Mouse (Mus musculus): Measurements from ENCODE around the gene Foxp4. TPM values are rescaled to one million over a fixed set of nuclear protein-coding genes. Genes with fewer than 3 reads are reported as not detected.
A peak's percentile ranks its signal among the peaks of the same experiment; 100 is the strongest.

Gene Foxp4
- polyA plus RNA-seq, 1 experiment from 2014 or later, result 43.3 TPM

DNA sequence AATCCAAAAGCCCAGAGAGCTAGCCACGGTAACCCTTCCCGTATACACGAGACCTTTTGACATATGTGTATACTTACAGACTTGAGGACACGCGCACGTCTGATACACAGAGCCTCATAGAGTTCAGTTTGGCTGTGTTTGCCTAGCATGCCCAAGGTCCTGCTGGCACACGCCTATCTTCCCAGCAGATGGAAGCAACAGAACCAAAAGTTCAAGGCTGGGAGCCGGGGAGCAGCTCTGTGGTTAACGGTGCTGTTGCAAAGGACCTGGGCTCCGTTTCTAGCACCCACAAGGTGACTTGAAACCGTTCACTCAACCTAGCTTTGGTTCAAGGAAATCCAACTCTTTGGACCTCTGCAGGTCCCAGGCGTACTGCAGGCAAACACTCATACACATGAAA, 25.0 kb upstream of the Foxp4 start:
- Histone ChIP-seq H3K27me3 (replicated peaks) (0 out of 2 replicates have a peak, but pooled peaks cover 2% of the 10 kb centered on the region), H3K36me3 (replicated peaks) (no peaks in the 10 kb centered on the region), H3K27ac (no peak overlapping the region), H3K4me3 (no peak overlapping the region), H3K4me1 (peaks cover 35% of the 10 kb centered on the region), H3K9ac (no peak overlapping the region), H3K4me2 (no peak overlapping the region), H3K9me3 (no peaks in the 10 kb centered on the region)
- WGBS, result 95% methylated on average over 12 of the region's 12 CpGs
- no peak for ATAC-seq (replicated peaks)

DNA sequence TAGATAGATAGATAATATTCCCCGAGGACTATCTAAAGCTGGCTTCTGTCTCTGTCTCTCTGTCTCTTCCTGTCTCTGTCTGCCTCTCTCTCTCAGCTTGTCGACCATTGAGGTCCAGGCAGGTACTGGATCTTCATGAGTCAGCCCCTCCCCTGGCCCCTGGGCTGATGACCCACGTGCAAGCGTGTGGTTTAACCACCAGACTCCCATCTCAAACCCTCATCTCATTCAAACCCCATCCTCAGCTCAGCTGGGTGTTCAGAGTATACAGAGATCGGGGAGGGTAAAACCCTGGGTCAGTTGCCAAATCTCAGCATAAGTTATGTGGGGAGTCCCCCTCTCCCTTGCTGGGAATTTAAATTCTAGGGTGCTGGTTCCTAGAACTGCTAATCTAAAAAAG, 24.3 kb upstream of the Foxp4 start:
- Histone ChIP-seq H3K4me1 (peaks cover 35% of the 10 kb centered on the region), H3K4me2 (no peak overlapping the region), H3K9ac (no peak overlapping the region), H3K4me3 (no peak overlapping the region), H3K9me3 (no peaks in the 10 kb centered on the region), H3K36me3 (replicated peaks) (no peaks in the 10 kb centered on the region), H3K27ac (no peak overlapping the region), H3K27me3 (replicated peaks) (0 out of 2 replicates have a peak, but pooled peaks cover 2% of the 10 kb centered on the region)
- ATAC-seq (replicated peaks), result no peak
- 81% methylated on average over 5 of the region's 5 CpGs for WGBS

DNA sequence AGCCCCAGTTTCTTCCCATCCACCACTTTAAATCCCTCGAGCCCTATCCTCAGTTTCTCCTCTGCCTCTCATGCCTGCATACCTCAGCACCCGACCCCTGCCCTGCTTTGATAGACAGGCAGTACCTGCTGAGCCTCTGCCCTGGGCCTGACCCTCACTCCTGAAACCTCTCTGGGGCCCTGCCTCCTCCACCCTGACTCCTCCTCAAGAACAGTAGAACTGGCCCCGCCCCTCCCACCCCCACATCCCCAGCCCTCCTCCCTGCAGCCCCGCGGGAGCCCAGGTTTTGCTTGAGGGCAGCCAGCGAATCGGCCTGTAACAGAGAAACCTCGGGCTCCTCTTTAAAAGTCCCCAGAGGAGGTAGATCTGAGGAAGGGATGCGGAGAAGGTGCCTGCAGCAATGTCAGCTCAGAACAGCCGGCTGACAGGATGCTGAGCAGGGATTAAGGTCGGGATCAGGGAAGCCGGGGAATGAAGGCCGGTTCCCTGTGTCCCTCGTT, 22.5 kb upstream of the Foxp4 start:
- 0 out of 2 replicates have a peak overlapping the region, but pooled peaks have one; percentile 45 for H3K27ac ChIP-seq
- no peak overlapping the region; the same call in 1 of the 2 replicates for H3K4me2 ChIP-seq
- no peaks in the 10 kb centered on the region for H3K36me3 ChIP-seq (replicated peaks)
- no peak overlapping the region for H3K9ac ChIP-seq
- peaks cover 22% of the 10 kb centered on the region for H3K4me1 ChIP-seq
- ATAC-seq (replicated peaks), result peak; percentile 53; the same call in 1 of the 2 replicates
- H3K9me3 ChIP-seq, result no peaks in the 10 kb centered on the region
- 0 out of 2 replicates have a peak, but pooled peaks cover 2% of the 10 kb centered on the region for H3K27me3 ChIP-seq (replicated peaks)
- H3K4me3 ChIP-seq, result no peak overlapping the region
- WGBS, result 3% methylated on average over 14 of the region's 14 CpGs

DNA sequence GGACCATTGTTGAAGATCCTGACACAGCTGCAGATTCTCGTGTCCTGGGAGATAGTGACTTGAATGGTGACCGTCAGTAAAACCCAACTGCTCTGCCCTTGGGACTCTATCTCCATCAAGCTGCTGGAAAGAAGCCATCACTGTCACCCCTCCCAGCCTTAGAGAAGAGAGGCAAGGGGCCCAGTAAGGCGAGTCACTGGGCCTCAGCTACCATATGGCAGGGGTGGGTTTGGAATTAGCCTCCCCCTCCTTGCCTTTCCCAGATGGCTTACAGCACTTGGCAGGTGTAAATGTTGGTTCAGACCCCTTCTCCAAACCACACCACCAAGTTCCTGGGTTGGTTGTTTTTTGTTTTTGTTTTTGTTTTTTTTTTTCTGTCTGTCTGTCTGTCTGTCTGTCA, 21.7 kb upstream of the Foxp4 start:
- ATAC-seq (replicated peaks), result no peak
- Histone ChIP-seq H3K9me3 (no peaks in the 10 kb centered on the region), H3K4me2 (no peak overlapping the region), H3K9ac (no peak overlapping the region), H3K4me3 (no peak overlapping the region), H3K27ac (no peak overlapping the region), H3K27me3 (replicated peaks) (0 out of 2 replicates have a peak, but pooled peaks cover 2% of the 10 kb centered on the region), H3K4me1 (peaks cover 13% of the 10 kb centered on the region), H3K36me3 (replicated peaks) (no peaks in the 10 kb centered on the region)
- WGBS, result 65% methylated on average over 3 of the region's 3 CpGs

DNA sequence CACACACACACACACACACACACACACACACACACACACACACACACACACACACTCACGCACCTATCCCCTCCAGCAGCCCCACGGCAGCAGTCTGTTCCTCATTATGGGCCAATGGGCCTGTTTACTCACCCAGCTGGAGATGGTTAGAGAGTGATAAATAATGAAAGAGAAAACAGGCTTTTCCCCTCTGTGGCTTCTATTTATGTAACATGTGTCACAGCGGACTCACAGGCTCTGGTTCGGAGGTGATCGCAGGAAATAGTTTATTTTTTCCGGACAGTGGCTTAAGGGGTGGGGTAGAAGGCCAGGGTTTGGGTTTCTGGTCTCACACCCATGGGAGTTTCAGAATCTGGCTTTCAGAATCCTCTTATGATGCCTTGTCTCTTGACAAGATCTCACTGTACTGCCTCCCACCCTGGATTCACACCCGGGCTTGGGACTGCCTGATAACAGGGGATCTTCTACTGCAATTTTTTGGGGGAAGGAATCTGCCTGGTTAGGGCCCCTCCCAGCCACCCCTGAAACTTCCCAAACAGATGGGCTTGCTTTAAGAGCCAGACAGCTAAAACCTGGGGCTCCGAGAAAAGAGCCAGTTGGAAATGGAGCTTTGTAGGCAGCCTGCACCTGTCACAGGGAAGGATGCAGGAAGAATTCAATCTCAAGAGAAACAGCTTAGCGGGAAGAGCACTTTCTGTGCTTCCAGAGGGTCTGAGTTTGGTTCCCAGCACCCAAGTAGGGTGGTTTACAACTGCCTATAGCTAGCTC, 18.8 kb upstream of the Foxp4 start:
- no peak overlapping the region for H3K9ac ChIP-seq
- H3K27me3 ChIP-seq (replicated peaks), result 0 out of 2 replicates have a peak, but pooled peaks cover 2% of the 10 kb centered on the region
- no peak overlapping the region for H3K4me2 ChIP-seq
- peaks cover 9% of the 10 kb centered on the region for H3K4me1 ChIP-seq
- ATAC-seq (replicated peaks), result no peak
- no peak overlapping the region for H3K27ac ChIP-seq
- WGBS, result 58% methylated on average over 9 of the region's 9 CpGs
- H3K4me3 ChIP-seq, result no peak overlapping the region
- H3K36me3 ChIP-seq (replicated peaks), result no peaks in the 10 kb centered on the region
- no peaks in the 10 kb centered on the region for H3K9me3 ChIP-seq

DNA sequence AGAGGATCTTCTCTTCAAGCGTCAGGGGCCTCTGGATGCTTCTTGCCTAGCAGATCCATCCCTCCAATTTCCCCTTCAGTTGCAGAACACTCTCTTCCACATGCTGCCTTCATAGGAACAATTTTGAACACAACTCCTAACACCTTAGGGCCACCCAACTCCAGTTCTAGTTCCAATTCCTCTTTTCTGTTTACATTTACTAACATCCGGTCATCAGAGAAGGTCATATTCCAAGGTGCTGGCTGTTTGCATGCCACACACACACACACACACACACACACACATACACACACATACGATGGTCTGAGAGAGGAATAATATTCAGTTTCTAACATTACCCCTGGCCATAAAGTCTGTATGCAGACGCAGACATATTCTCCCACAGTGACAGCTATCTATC, 17.6 kb upstream of the Foxp4 start:
- Histone ChIP-seq H3K36me3 (replicated peaks) (no peaks in the 10 kb centered on the region), H3K27me3 (replicated peaks) (0 out of 2 replicates have a peak, but pooled peaks cover 2% of the 10 kb centered on the region), H3K9me3 (no peaks in the 10 kb centered on the region), H3K9ac (no peak overlapping the region), H3K4me1 (peaks cover 4% of the 10 kb centered on the region), H3K27ac (no peak overlapping the region), H3K4me3 (no peak overlapping the region), H3K4me2 (no peak overlapping the region)
- 88% methylated on average over 4 of the region's 4 CpGs for WGBS
- ATAC-seq (replicated peaks), result no peak

DNA sequence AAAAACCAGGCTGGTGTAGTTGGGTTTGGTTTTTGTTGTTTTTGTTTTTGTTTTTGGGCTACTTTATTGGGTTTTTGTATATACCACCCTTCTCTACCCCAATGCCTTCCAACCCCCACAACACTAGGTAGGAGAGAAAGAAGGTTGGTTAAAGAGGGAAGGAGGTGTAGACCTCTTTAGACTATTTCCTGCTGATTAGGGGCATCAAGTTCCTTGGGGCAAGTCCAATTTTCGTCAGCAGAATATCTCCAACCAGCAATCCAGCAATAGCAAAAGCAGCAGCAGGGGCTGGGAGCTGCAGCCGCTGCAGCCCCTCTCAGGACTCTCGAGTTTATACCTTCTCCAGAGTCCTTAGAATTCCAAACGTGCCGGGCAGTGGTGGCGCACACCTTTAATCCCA, 14.4 kb upstream of the Foxp4 start:
- WGBS, result 75% methylated on average over 6 of the region's 6 CpGs
- ATAC-seq (replicated peaks), result no peak
- Histone ChIP-seq H3K4me2 (no peak overlapping the region), H3K27ac (no peak overlapping the region), H3K27me3 (replicated peaks) (0 out of 2 replicates have a peak, but pooled peaks cover 2% of the 10 kb centered on the region), H3K4me1 (no peaks in the 10 kb centered on the region), H3K9ac (no peak overlapping the region), H3K9me3 (no peaks in the 10 kb centered on the region), H3K4me3 (no peak overlapping the region), H3K36me3 (replicated peaks) (no peaks in the 10 kb centered on the region)

DNA sequence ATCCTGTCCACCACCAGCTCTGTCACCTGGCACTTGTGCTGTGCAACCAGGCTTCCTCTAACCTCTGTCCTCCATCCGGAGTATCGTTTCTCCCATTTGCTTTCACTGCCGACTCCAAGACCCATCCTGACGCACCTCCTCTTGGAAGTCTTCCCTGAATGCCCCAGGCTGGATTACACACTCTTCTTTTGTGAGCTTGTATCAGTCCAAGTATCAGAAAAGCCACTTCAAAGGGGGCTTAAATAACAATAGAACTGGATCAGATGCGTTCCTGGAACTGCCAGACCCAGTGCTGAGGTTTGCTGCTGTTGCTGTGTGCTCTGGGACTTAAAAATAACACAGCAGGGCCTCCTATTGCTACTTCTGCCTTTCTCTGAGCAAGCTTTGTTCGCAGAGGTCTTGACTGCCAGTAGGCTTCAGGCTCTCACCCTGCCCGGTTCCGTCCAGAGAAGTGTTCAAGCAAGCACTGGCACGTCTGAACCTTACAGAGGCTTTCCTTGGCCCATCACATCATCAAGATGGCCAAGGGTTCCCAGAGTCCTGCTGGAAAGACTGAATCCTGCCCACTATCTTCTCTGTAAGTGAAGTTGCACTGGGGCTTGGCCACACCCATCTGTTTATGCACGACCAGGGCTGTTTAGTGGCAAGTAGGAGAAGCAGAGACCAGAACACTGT, 13.6 kb upstream of the Foxp4 start:
- H3K4me1 ChIP-seq, result no peaks in the 10 kb centered on the region
- no peaks in the 10 kb centered on the region for H3K9me3 ChIP-seq
- H3K4me3 ChIP-seq, result no peak overlapping the region
- 14% methylated on average over 10 of the region's 10 CpGs for WGBS
- ATAC-seq (replicated peaks), result no peak
- no peaks in the 10 kb centered on the region for H3K36me3 ChIP-seq (replicated peaks)
- H3K9ac ChIP-seq, result no peak overlapping the region
- H3K27ac ChIP-seq, result no peak overlapping the region
- H3K27me3 ChIP-seq (replicated peaks), result 0 out of 2 replicates have a peak, but pooled peaks cover 2% of the 10 kb centered on the region
- H3K4me2 ChIP-seq, result no peak overlapping the region

DNA sequence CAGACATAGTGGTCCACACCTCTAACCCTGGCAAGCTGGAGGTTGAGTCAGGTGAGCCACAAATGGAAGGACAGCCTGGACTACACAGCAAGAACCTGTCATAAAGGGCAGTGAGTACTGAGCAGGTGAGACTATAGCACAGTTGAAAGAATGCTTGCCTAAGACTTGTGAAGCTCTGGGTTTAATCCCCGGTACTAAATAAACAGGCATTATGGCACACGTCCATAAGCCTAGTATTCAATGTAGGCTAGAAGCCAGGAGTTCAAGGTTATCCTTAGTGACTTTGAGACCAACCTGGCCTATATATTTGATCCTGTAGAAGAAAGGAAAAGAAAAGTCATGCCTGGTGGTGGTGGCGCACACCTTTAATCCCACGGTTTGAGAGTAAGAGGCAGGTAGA, 12.1 kb upstream of the Foxp4 start:
- H3K9ac ChIP-seq, result no peak overlapping the region
- no peak overlapping the region for H3K4me2 ChIP-seq
- no peak for ATAC-seq (replicated peaks)
- H3K4me1 ChIP-seq, result no peaks in the 10 kb centered on the region
- H3K4me3 ChIP-seq, result no peak overlapping the region
- H3K36me3 ChIP-seq (replicated peaks), result no peaks in the 10 kb centered on the region
- H3K27ac ChIP-seq, result no peak overlapping the region
- WGBS, result 85% methylated on average over 4 of the region's 4 CpGs
- H3K9me3 ChIP-seq, result no peaks in the 10 kb centered on the region
- H3K27me3 ChIP-seq (replicated peaks), result 0 out of 2 replicates have a peak, but pooled peaks cover 2% of the 10 kb centered on the region

DNA sequence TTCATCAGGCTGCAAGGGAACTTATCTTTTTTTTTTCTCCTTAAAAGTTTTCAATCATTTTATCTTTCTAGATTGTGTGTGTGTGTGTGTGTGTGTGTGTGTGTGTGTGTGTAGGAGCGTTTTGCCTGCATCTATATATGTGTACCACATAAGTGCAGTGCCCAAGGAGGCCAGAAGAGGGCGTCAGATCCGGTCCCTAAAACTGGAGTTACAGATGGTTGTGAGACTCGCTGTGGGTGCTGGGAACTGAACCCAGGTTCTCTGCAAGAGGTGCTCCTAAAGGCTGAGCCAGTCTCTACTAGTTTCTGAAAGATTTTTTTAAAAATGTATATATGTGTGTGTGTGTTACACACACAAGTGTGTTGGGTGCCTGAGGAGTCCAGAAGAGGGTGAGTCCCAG, 5.0 kb upstream of the Foxp4 start:
- no peak for ATAC-seq (replicated peaks)
- no peaks in the 10 kb centered on the region; the same call in 1 of the 2 replicates for H3K27me3 ChIP-seq (replicated peaks)
- no peaks in the 10 kb centered on the region for H3K36me3 ChIP-seq (replicated peaks)
- no peaks in the 10 kb centered on the region for H3K9me3 ChIP-seq
- H3K4me3 ChIP-seq, result no peak overlapping the region
- H3K4me1 ChIP-seq, result peaks cover 14% of the 10 kb centered on the region
- WGBS, result 93% methylated on average over 4 of the region's 4 CpGs
- H3K4me2 ChIP-seq, result no peak overlapping the region
- H3K27ac ChIP-seq, result no peak overlapping the region
- H3K9ac ChIP-seq, result no peak overlapping the region

DNA sequence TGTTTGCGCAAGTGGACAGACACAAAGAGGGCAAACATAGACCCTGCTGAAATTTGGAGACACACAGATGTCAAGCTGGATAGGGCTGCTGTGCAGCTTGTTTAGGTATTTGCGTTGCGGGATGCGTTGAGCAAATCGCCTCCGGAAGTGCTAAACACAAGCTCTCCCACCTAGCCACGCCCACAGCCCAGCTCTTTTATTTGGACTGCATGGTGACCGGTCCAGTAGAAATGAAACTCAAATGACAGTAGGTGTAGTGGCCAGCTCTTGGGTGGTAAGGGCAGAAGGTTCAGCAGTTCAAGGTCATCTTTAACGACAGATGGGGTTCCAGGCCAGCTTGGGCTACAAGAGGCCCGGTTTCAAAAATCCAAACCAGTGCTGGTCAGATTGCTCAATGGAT, 1.5 kb upstream of the Foxp4 start:
- no peak overlapping the region for H3K27ac ChIP-seq
- ATAC-seq (replicated peaks), result no peak
- peaks cover 42% of the 10 kb centered on the region for H3K4me1 ChIP-seq
- no peaks in the 10 kb centered on the region for H3K9me3 ChIP-seq
- H3K9ac ChIP-seq, result no peak overlapping the region
- peak overlapping the region; percentile 98 for H3K4me2 ChIP-seq
- WGBS, result 28% methylated on average over 10 of the region's 10 CpGs
- no peak overlapping the region for H3K4me3 ChIP-seq
- H3K27me3 ChIP-seq (replicated peaks), result peaks cover 6% of the 10 kb centered on the region
- no peaks in the 10 kb centered on the region for H3K36me3 ChIP-seq (replicated peaks)

DNA sequence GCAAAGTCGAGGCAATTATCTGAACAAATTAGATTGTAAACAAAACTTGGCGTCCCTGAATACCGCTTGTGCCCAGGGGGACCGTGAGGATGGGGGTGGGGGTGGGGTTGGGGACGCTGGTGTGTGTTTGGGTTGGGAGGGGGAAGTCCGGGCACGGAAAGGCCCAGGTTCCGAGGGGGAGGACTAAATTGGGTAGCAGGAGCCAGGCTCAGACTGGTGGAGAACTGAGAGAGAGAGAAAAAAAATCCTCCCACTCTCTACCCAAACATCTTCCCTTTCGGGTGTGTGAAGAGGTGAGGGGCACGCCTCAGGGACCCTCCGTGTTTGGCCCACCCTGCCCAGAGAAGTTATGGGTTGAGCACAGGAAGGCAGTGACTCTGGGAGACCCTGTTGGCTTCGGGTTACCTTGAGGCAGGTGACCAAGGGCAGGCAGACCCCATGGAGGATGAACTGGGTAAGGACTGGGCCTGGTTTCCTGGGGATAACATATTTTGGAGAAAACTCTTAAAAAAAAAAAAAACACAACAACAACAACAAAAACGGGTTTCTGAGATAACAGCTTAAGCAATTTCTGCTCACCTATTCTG, 988 bp upstream of the Foxp4 start:
- Histone ChIP-seq H3K4me1 (peaks cover 47% of the 10 kb centered on the region), H3K4me2 (peak overlapping the region; percentile 98), H3K4me3 (peak overlapping the region; percentile 60), H3K36me3 (replicated peaks) (no peaks in the 10 kb centered on the region), H3K9ac (peak overlapping the region; percentile 65; the same call in 1 of the 2 replicates), H3K27ac (peak overlapping the region; percentile 83), H3K27me3 (replicated peaks) (peaks cover 6% of the 10 kb centered on the region), H3K9me3 (no peaks in the 10 kb centered on the region)
- 4% methylated on average over 13 of the region's 13 CpGs for WGBS
- 0 out of 2 replicates have a peak, but pooled peaks have one; percentile 0 for ATAC-seq (replicated peaks)

All from midbrain, embryonic 15.5 days (tissue).